Mouse (Mus musculus): Measurements from ENCODE around the gene Sgms2. TPM values are rescaled to one million over a fixed set of nuclear protein-coding genes. Genes with fewer than 3 reads are reported as not detected.

Sgms2 gene
- polyA plus RNA-seq, 1 experiment from 2014 or later: 4.1 TPM

GRCm38 (mm10) chr3:131471836-131472235 is 19.4 kb downstream of the Sgms2 start:
- DNase-seq (ENCODE audit: low spot score) (no peak), ATAC-seq (no peak)
- no peak overlapping the region for H3K27ac ChIP-seq (ENCODE audit: low read length)
- no peaks in the 10 kb centered on the region for H3K4me1 ChIP-seq (ENCODE audit: insufficient read depth, low read depth, low read length)
- no peaks in the 10 kb centered on the region for H3K36me3 ChIP-seq (ENCODE audit: insufficient read depth, low read length)
- WGBS: 73% methylated on average over 6 of the region's 6 CpGs
- H3K9me3 ChIP-seq (ENCODE audit: low read length): no peaks in the 10 kb centered on the region
- H3K4me2 ChIP-seq (replicated peaks; ENCODE audit: low read depth, low read length): no peak overlapping the region
- no peak overlapping the region for H3K4me3 ChIP-seq (ENCODE audit: low read depth, low read length)
- no peak overlapping the region for H3K9ac ChIP-seq (replicated peaks; ENCODE audit: low read depth)
- TF ChIP-seq CTCF (IDR thresholded peaks at IDR 0.05) (peak; percentile 31), EP300 (IDR thresholded peaks at IDR 0.05) (no peak)
- H3K27me3 ChIP-seq (replicated peaks; ENCODE audit: insufficient read depth, low read length): no peaks in the 10 kb centered on the region

- H3K27ac ChIP-seq (ENCODE audit: low read length): no peak overlapping the region
- H3K4me1 ChIP-seq (ENCODE audit: insufficient read depth, low read depth, low read length): no peaks in the 10 kb centered on the region
- TF ChIP-seq EP300 (IDR thresholded peaks at IDR 0.05) (no peak), CTCF (IDR thresholded peaks at IDR 0.05) (no peak)
- 73% methylated on average over 11 of the region's 11 CpGs for WGBS
- no peaks in the 10 kb centered on the region for H3K27me3 ChIP-seq (replicated peaks; ENCODE audit: insufficient read depth, low read length)
- H3K4me2 ChIP-seq (replicated peaks; ENCODE audit: low read depth, low read length): no peak overlapping the region
- H3K36me3 ChIP-seq (ENCODE audit: insufficient read depth, low read length): no peaks in the 10 kb centered on the region
- no peaks in the 10 kb centered on the region for H3K9me3 ChIP-seq (ENCODE audit: low read length)
- H3K9ac ChIP-seq (replicated peaks; ENCODE audit: low read depth): no peak overlapping the region
- ATAC-seq (no peak), DNase-seq (ENCODE audit: low spot score) (no peak)
- H3K4me3 ChIP-seq (ENCODE audit: low read depth, low read length): no peak overlapping the region
Observed at GRCm38 (mm10) chr3:131471435-131471834, 19.8 kb downstream of the Sgms2 start.

GRCm38 (mm10) chr3:131470837-131471236 is 20.4 kb downstream of the Sgms2 start:
- Histone ChIP-seq H3K4me3 (ENCODE audit: low read depth, low read length) (no peak overlapping the region), H3K27ac (ENCODE audit: low read length) (no peak overlapping the region), H3K36me3 (ENCODE audit: insufficient read depth, low read length) (no peaks in the 10 kb centered on the region), H3K9me3 (ENCODE audit: low read length) (no peaks in the 10 kb centered on the region), H3K4me2 (replicated peaks; ENCODE audit: low read depth, low read length) (no peak overlapping the region), H3K4me1 (ENCODE audit: insufficient read depth, low read depth, low read length) (no peaks in the 10 kb centered on the region), H3K27me3 (replicated peaks; ENCODE audit: insufficient read depth, low read length) (no peaks in the 10 kb centered on the region), H3K9ac (replicated peaks; ENCODE audit: low read depth) (no peak overlapping the region)
- WGBS: 29% methylated on average over 9 of the region's 9 CpGs
- ATAC-seq (peak; percentile 72), DNase-seq (ENCODE audit: low spot score) (peak; percentile 73)
- no peak for TF ChIP-seq CTCF (IDR thresholded peaks at IDR 0.05)
- TF ChIP-seq EP300 (IDR thresholded peaks at IDR 0.05): no peak

- no peaks in the 10 kb centered on the region for H3K36me3 ChIP-seq (ENCODE audit: insufficient read depth, low read length)
- no peak overlapping the region for H3K9ac ChIP-seq (replicated peaks; ENCODE audit: low read depth)
- no peak overlapping the region for H3K4me3 ChIP-seq (ENCODE audit: low read depth, low read length)
- no peak for TF ChIP-seq CTCF (IDR thresholded peaks at IDR 0.05)
- no peak for TF ChIP-seq EP300 (IDR thresholded peaks at IDR 0.05)
- 43% methylated on average over 3 of the region's 3 CpGs for WGBS
- H3K4me2 ChIP-seq (replicated peaks; ENCODE audit: low read depth, low read length): no peak overlapping the region
- DNase-seq (ENCODE audit: low spot score) (no peak), ATAC-seq (no peak)
- no peaks in the 10 kb centered on the region for H3K4me1 ChIP-seq (ENCODE audit: insufficient read depth, low read depth, low read length)
- no peak overlapping the region for H3K27ac ChIP-seq (ENCODE audit: low read length)
- H3K9me3 ChIP-seq (ENCODE audit: low read length): no peaks in the 10 kb centered on the region
- no peaks in the 10 kb centered on the region for H3K27me3 ChIP-seq (replicated peaks; ENCODE audit: insufficient read depth, low read length)
Observed at GRCm38 (mm10) chr3:131469636-131470035, 21.6 kb downstream of the Sgms2 start.

GRCm38 (mm10) chr3:131466371-131466770 is 24.8 kb downstream of the Sgms2 start:
- no peaks in the 10 kb centered on the region for H3K36me3 ChIP-seq (ENCODE audit: insufficient read depth, low read length)
- WGBS: 80% methylated on average over 6 of the region's 6 CpGs
- H3K27ac ChIP-seq (ENCODE audit: low read length): no peak overlapping the region
- no peak overlapping the region for H3K4me3 ChIP-seq (ENCODE audit: low read depth, low read length)
- ATAC-seq (no peak), DNase-seq (ENCODE audit: low spot score) (peak; percentile 22)
- no peak overlapping the region for H3K9ac ChIP-seq (replicated peaks; ENCODE audit: low read depth)
- TF ChIP-seq EP300 (IDR thresholded peaks at IDR 0.05): no peak
- no peak for TF ChIP-seq CTCF (IDR thresholded peaks at IDR 0.05)
- no peaks in the 10 kb centered on the region for H3K9me3 ChIP-seq (ENCODE audit: low read length)
- H3K27me3 ChIP-seq (replicated peaks; ENCODE audit: insufficient read depth, low read length): no peaks in the 10 kb centered on the region
- H3K4me2 ChIP-seq (replicated peaks; ENCODE audit: low read depth, low read length): no peak overlapping the region
- no peaks in the 10 kb centered on the region for H3K4me1 ChIP-seq (ENCODE audit: insufficient read depth, low read depth, low read length)

- Histone ChIP-seq H3K4me3 (ENCODE audit: low read depth, low read length) (no peak overlapping the region), H3K9me3 (ENCODE audit: low read length) (no peaks in the 10 kb centered on the region), H3K36me3 (ENCODE audit: insufficient read depth, low read length) (no peaks in the 10 kb centered on the region), H3K9ac (replicated peaks; ENCODE audit: low read depth) (no peak overlapping the region), H3K4me1 (ENCODE audit: insufficient read depth, low read depth, low read length) (no peaks in the 10 kb centered on the region), H3K27ac (ENCODE audit: low read length) (no peak overlapping the region), H3K27me3 (replicated peaks; ENCODE audit: insufficient read depth, low read length) (no peaks in the 10 kb centered on the region), H3K4me2 (replicated peaks; ENCODE audit: low read depth, low read length) (no peak overlapping the region)
- ATAC-seq (no peak), DNase-seq (ENCODE audit: low spot score) (no peak)
- WGBS: 68% methylated on average over 3 of the region's 3 CpGs
- TF ChIP-seq CTCF (IDR thresholded peaks at IDR 0.05): no peak
- no peak for TF ChIP-seq EP300 (IDR thresholded peaks at IDR 0.05)
Observed at GRCm38 (mm10) chr3:131465536-131466260, 25.5 kb downstream of the Sgms2 start.

Data from lung, postnatal 0 days (tissue).